Mouse (Mus musculus) heart, postnatal 0 days (tissue): Measurements from ENCODE around the gene Hist1h3d.

Experiments
- CTCF ChIP-seq: IDR thresholded peaks from 2 replicates; pipeline ENCODE4 v1.5.1; 2016; ENCODE audit warnings: antibody characterized with exemption, control low read depth, low read depth
- EP300 ChIP-seq: IDR thresholded peaks from 2 replicates; pipeline ENCODE4 v1.6.1; 2016; ENCODE audit warnings: antibody characterized with exemption, low read depth

GRCm38 (mm10) chr13:23592614-23593013, 17.1 kb downstream of the Hist1h3d start:
- no peak for TF ChIP-seq CTCF
- TF ChIP-seq EP300, result no peak
